Comparison of ENCODE assay signal across 1 mouse cellular context in the genomic region with DNA sequence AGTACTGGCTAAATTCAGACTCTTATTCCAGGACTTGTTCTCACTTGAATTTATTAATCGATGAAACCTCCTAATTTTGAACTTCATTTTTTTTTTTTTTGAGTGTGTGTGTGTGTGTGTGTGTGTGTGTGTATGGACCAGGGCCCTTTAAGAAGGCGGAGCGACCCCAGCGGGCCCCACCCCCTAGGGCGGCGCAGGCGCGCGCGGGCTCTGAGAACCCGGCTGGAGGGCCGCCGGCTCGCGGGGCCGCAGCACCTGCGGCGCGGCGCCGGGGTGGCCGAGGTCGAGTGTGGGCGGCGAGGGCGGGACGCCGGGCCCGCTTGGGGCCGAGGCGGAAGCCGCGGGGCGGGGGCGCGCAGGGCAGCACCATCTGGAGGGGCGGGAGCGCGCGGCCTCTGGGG.
A peak's percentile ranks its signal among the peaks of the same experiment; 100 is the strongest.
TF ChIP-seq lines count a peak whose summit lies in the region.

A gene (plus strand): TSS at position 214 of the 401 bp plus-strand sequence.

TF ChIP-seq in CH12.LX, 34 proteins besides CTCF, POLR2A, EP300 and RAD21 (continued from another document):
- TF ChIP-seq UBTF (IDR thresholded peaks at IDR 0.05; ENCODE audit: low read depth, low read length) (peak; percentile 66; the same call in 1 of the 2 replicates), MAX (IDR thresholded peaks at IDR 0.05; ENCODE audit: low read length) (no peak), GABPA (IDR thresholded peaks at IDR 0.05; ENCODE audit: insufficient replicate concordance, low read depth, low read length) (no peak), BHLHE40 (IDR thresholded peaks at IDR 0.05; ENCODE audit: low read depth, low read length) (no peak), HCFC1 (IDR thresholded peaks at IDR 0.05; ENCODE audit: low read depth, low read length) (peak; percentile 59), SIN3A (IDR thresholded peaks at IDR 0.05; ENCODE audit: low read length) (peak; percentile 60), NELFE (IDR thresholded peaks at IDR 0.05; ENCODE audit: low read depth, low read length) (0 out of 2 replicates have a peak, but pooled peaks have one; percentile 46), PAX5 (IDR thresholded peaks at IDR 0.05; ENCODE audit: low read length) (no peak), MEF2A (IDR thresholded peaks at IDR 0.05; ENCODE audit: borderline replicate concordance, low read depth, low read length) (no peak; the same call in 1 of the 2 replicates), ZMIZ1 (IDR thresholded peaks at IDR 0.05; ENCODE audit: low read depth, low read length) (no peak), ZC3H11A (IDR thresholded peaks at IDR 0.05; ENCODE audit: low read depth, low read length) (no peak), E2F4 (IDR thresholded peaks at IDR 0.05; ENCODE audit: insufficient replicate concordance, low read depth, low read length) (no peak), POLR2AphosphoS2 (IDR thresholded peaks at IDR 0.05; ENCODE audit: low read depth, low read length) (no peak), MYC (IDR thresholded peaks at IDR 0.05; ENCODE audit: low read depth, low read length) (no peak), TCF12 (IDR thresholded peaks at IDR 0.05; ENCODE audit: low read depth, low read length) (peak; percentile 66; the same call in 1 of the 2 replicates)
